Mouse (Mus musculus) heart, adult 8-10 months (tissue): ENCODE measurements at regions not wholly inside any gene's neighbourhood (a gene's known extent, or its start where the extent isn't known, plus 50 kb on each side); places are given as distances from the start of the nearest gene placed in this dataset.

ENCODE experiments used
- DNase-seq: peaks from one replicate; pipeline ENCODE4 v3.0.0; 2022; ENCODE audit warnings: low spot score

- no peak for DNase-seq
These were observed 84.7 kb downstream of the Trim52 start for GRCm38 (mm10) chr14:106190721-106191120.

GRCm38 (mm10) chr14:106193583-106193982, 87.6 kb downstream of the Trim52 start:
- no peak for DNase-seq

- DNase-seq: no peak
These were observed 88.1 kb downstream of the Trim52 start for GRCm38 (mm10) chr14:106194104-106194503.

GRCm38 (mm10) chr14:106197826-106198225, 91.8 kb downstream of the Trim52 start:
- DNase-seq: no peak

GRCm38 (mm10) chr14:106199109-106199508, 93.1 kb downstream of the Trim52 start:
- no peak for DNase-seq

- no peak for DNase-seq
These were observed 93.7 kb downstream of the Trim52 start for GRCm38 (mm10) chr14:106199536-106200319.

- DNase-seq: peak; percentile 35
These were observed 105.1 kb downstream of the Trim52 start for GRCm38 (mm10) chr14:106211062-106211461.

GRCm38 (mm10) chr14:106217681-106218080, 111.7 kb downstream of the Trim52 start:
- no peak for DNase-seq

GRCm38 (mm10) chr14:106219293-106219797, 113.3 kb downstream of the Trim52 start:
- peak; percentile 42 for DNase-seq

GRCm38 (mm10) chr14:106225401-106225800, 119.4 kb downstream of the Trim52 start:
- no peak for DNase-seq

- no peak for DNase-seq
These were observed 135.9 kb downstream of the Trim52 start for GRCm38 (mm10) chr14:106241721-106242405.

- DNase-seq: no peak
These were observed 153.6 kb downstream of the Trim52 start for GRCm38 (mm10) chr14:106259396-106260108.

GRCm38 (mm10) chr14:106265290-106265689, 159.3 kb downstream of the Trim52 start:
- no peak for DNase-seq

- DNase-seq: no peak
These were observed 161.9 kb downstream of the Trim52 start for GRCm38 (mm10) chr14:106267679-106268561.

GRCm38 (mm10) chr14:106269680-106270079, 163.7 kb downstream of the Trim52 start:
- DNase-seq: no peak

GRCm38 (mm10) chr14:106313558-106313957, 207.6 kb downstream of the Trim52 start:
- DNase-seq: no peak

GRCm38 (mm10) chr14:106314079-106314551, 208.1 kb downstream of the Trim52 start:
- no peak for DNase-seq

- DNase-seq: no peak
These were observed 212.8 kb downstream of the Trim52 start for GRCm38 (mm10) chr14:106318767-106319166.

- DNase-seq: no peak
These were observed 221.8 kb downstream of the Trim52 start for GRCm38 (mm10) chr14:106327653-106328283.
